Mouse (Mus musculus) heart, embryonic 14.5 days (tissue): ENCODE measurements around the gene Mrpl27. TPM values are rescaled to one million over a fixed set of nuclear protein-coding genes. Genes with fewer than 3 reads are reported as not detected.

ENCODE experiments used
- ATAC-seq: fragments of 200-750 bp; cut with Nextera tagmentation; 2 replicates; pipeline ENCODE4 v1.8.0; 2017; ENCODE audit warnings: low read depth, moderate TSS enrichment; ENCODE audit not compliant: insufficient number of reproducible peaks, insufficient read depth, low FRiP score
- H3K27ac ChIP-seq, 2 experiments: fragments of 200-500 bp in 1 of 2; fragments of 300-500 bp in 1 of 2; sonication (generic) in 1 of 2; replicated peaks in 1 of 2; 2 replicates each; pipeline ENCODE4 v1.5.1; 2012 to 2014; ENCODE audit warnings: low read depth in 2 of 2, low read length in 2 of 2, control low read depth in 1 of 2, mild to moderate bottlenecking in 1 of 2, mixed read lengths in 1 of 2; ENCODE audit not compliant: control insufficient read depth in 1 of 2, insufficient read depth in 1 of 2
- H3K27me3 ChIP-seq: fragments of 300-500 bp; sonication (generic); 2 replicates; pipeline ENCODE4 v1.6.1; 2014; ENCODE audit warnings: mild to moderate bottlenecking, low read length, control low read depth; ENCODE audit not compliant: control insufficient read depth, insufficient read depth
- H3K36me3 ChIP-seq: fragments of 300-500 bp; sonication (generic); 2 replicates; pipeline ENCODE4 v1.6.1; 2014; ENCODE audit warnings: mild to moderate bottlenecking, control low read depth, low read length, mixed read lengths; ENCODE audit not compliant: control insufficient read depth, insufficient read depth
- H3K4me1 ChIP-seq, 2 experiments: fragments of 200-500 bp in 1 of 2; fragments of 300-500 bp in 1 of 2; sonication (generic) in 1 of 2; 2 replicates each; pipeline ENCODE4 v1.6.1; 2012 to 2014; ENCODE audit warnings: low read length in 2 of 2, control low read depth in 1 of 2, mixed read lengths in 1 of 2; ENCODE audit not compliant: control insufficient read depth in 2 of 2, insufficient read depth in 2 of 2
- H3K4me2 ChIP-seq: fragments of 300-500 bp; sonication (generic); 2 replicates; pipeline ENCODE4 v1.6.1; 2014; ENCODE audit warnings: mild to moderate bottlenecking, low read length
- H3K4me3 ChIP-seq, 2 experiments: fragments of 200-500 bp in 1 of 2; fragments of 300-500 bp in 1 of 2; sonication (generic) in 1 of 2; 2 replicates each; pipeline ENCODE4 v1.5.1; 2012 to 2014; ENCODE audit warnings: low read length in 2 of 2, mild to moderate bottlenecking in 2 of 2, control low read depth in 1 of 2, low read depth in 1 of 2, moderate library complexity in 1 of 2; ENCODE audit not compliant: control insufficient read depth in 1 of 2, insufficient read depth in 1 of 2
- H3K9ac ChIP-seq: fragments of 300-500 bp; sonication (generic); 2 replicates; pipeline ENCODE4 v1.6.1; 2014; ENCODE audit warnings: mild to moderate bottlenecking, low read length
- H3K9me3 ChIP-seq: fragments of 300-500 bp; sonication (generic); 2 replicates; pipeline ENCODE4 v1.6.1; 2016; ENCODE audit warnings: low read length, control low read depth; ENCODE audit not compliant: control insufficient read depth
- WGBS: fragments of 180-500 bp; shearing (Covaris S2); extraction: QIAGEN DNeasy Blood & Tissue Kit; methylation state at CpG from one replicate; pipeline ENCODE4 v1.1.7; 2014; 5-methylcytosine and 5-hydroxymethylcytosine counted together
- polyA plus RNA-seq: library from polyadenylated mRNA; unstranded; fragments of >200 nt; fragmentation: Nextera tagmentation; extraction: Ambion mirVana; gene quantifications from 2 replicates; pipeline ENCODE4 v1.2.1, GENCODE M21; 2014

Mrpl27 gene
- polyA plus RNA-seq, 1 experiment from 2014 or later: 147 TPM

DNA sequence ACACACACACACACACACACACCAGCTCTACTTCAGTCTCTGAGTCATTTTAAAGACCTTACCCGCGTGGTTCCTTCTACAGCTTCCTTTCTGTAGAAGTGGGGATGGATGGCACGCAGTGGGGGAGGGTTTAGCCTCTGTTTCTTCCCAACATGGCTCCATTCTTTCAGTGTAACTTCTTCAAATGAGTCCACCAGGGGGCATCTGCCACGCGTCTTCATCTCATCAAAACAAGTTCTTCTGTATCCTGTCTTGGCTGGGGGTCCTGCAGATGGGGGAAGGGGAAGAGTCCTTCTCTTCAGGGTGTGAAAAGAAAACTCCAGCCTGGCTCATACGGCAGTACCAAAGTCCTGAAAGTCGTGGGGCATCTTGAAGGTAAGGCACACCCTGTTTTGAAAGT lies 50.5 kb downstream of the Mrpl27 start:
- 37% methylated on average over 7 of the region's 7 CpGs for WGBS
- Histone ChIP-seq H3K4me3 (no peak overlapping the region), H3K9ac (no peak overlapping the region), H3K27me3 (no peaks in the 10 kb centered on the region), H3K9me3 (no peaks in the 10 kb centered on the region), H3K36me3 (no peaks in the 10 kb centered on the region), H3K27ac (no peak overlapping the region), H3K4me2 (no peak overlapping the region), H3K4me1 (0 out of 4 replicates have a peak, but pooled peaks cover 0 to 3% of the 10 kb centered on the region in 2 experiments)
- no peak for ATAC-seq

DNA sequence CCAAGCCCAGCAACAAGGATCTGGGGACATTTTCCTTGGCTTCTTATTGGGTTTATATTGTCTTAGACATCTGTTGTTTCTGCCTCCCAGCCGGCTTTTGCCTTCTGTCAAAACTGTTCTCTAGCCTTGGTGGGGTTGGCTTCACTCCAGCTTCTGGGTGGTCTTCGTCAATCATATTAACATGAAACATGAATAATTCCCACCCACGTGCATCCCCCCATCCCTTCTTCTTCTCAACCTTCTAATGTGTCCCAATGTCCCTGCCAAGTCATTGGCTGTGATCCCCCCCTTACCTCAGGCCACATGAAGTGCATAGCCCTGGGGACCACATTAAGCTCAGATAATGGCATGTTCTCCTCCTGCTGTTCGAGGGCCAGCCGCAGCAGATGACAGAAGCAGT lies 50.9 kb downstream of the Mrpl27 start, which contains the start of gene Gm11541:
Gene Gm11541 (minus strand): TSS at position 28 of the 400 bp plus-strand sequence.
- no peak within 1 kb of the TSS for H3K27ac ChIP-seq
- 0 out of 4 replicates have a peak, but pooled peaks cover 0 to 3% of the 10 kb centered on the region in 2 experiments for H3K4me1 ChIP-seq
- no peaks in the 10 kb centered on the region for H3K27me3 ChIP-seq
- H3K9ac ChIP-seq: no peak within 1 kb of the TSS
- no peaks in the 10 kb centered on the region for H3K36me3 ChIP-seq
- no peaks in the 10 kb centered on the region for H3K9me3 ChIP-seq
- no peak for ATAC-seq
- H3K4me3 ChIP-seq: no peak within 1 kb of the TSS
- WGBS: 63% methylated on average over 5 of the region's 5 CpGs
- no peak within 1 kb of the TSS for H3K4me2 ChIP-seq

Other genes with a start within 250 kb of the Mrpl27 start
- gene Cacna1g, start 179.6 kb upstream of the Mrpl27 start, polyA plus RNA-seq: 7.7 TPM in 2 replicates
- not detected in 2 replicates for gene Spata20, start 167.6 kb upstream of the Mrpl27 start, polyA plus RNA-seq
- 11.4 TPM in 2 replicates for gene Epn3, start 153.8 kb upstream of the Mrpl27 start, polyA plus RNA-seq
- 4.7 and 6.6 TPM in 2 replicates for gene Mycbpap, start 132.0 kb upstream of the Mrpl27 start, polyA plus RNA-seq
- gene Rsad1, start 104.5 kb upstream of the Mrpl27 start, polyA plus RNA-seq: 5.4 and 6.9 TPM in 2 replicates
- gene Chad, start 88.7 kb upstream of the Mrpl27 start, polyA plus RNA-seq: 0.15 and 0.42 TPM in 2 replicates
- gene Acsf2, start 51.9 kb upstream of the Mrpl27 start, polyA plus RNA-seq: 3.9 and 4.0 TPM in 2 replicates
- 104 and 110 TPM in 2 replicates for gene Lrrc59, start 24.0 kb upstream of the Mrpl27 start, polyA plus RNA-seq
- 10.2 and 11.7 TPM in 2 replicates for gene Eme1, start 197 bp downstream of the Mrpl27 start, polyA plus RNA-seq
- gene Xylt2, start 23.7 kb downstream of the Mrpl27 start, polyA plus RNA-seq: 10.4 and 13.8 TPM in 2 replicates
- not detected in 2 replicates for gene Gm11541, start 50.7 kb downstream of the Mrpl27 start, polyA plus RNA-seq
- gene Cdc34b, start 88.0 kb downstream of the Mrpl27 start, polyA plus RNA-seq: 0.18 TPM in 1 of 2 replicates, not detected in the other
- gene Tmem92, start 128.9 kb downstream of the Mrpl27 start, polyA plus RNA-seq: not detected in 2 replicates